Mouse (Mus musculus) c-Kit-negative CD71-positive TER-119-positive erythroid progenitor cells, embryonic 14.5 days (primary cell): ENCODE measurements around the gene Mecr.
A peak's percentile ranks its signal among the peaks of the same experiment; 100 is the strongest.

Source experiments
- DNase-seq: peaks from one replicate; pipeline ENCODE4 v3.0.0-alpha.2; 2013; ENCODE audit warnings: low read depth, low spot score

The Mecr gene

GRCm38 (mm10) chr4:131890692-131891091 is 47.4 kb downstream of the Mecr start:
- no peak for DNase-seq

GRCm38 (mm10) chr4:131897109-131897508 is 53.8 kb downstream of the Mecr start:
- no peak for DNase-seq

GRCm38 (mm10) chr4:131897787-131898186 is 54.5 kb downstream of the Mecr start:
- no peak for DNase-seq

GRCm38 (mm10) chr4:131898503-131899179 is 55.4 kb downstream of the Mecr start:
- DNase-seq = no peak

GRCm38 (mm10) chr4:131899180-131899554 is 55.9 kb downstream of the Mecr start:
- DNase-seq = no peak

GRCm38 (mm10) chr4:131901090-131901489 is 57.8 kb downstream of the Mecr start:
- DNase-seq = no peak

GRCm38 (mm10) chr4:131904478-131904877 is 61.2 kb downstream of the Mecr start:
- DNase-seq = no peak

- no peak for DNase-seq
Measured at GRCm38 (mm10) chr4:131906423-131906822, 63.2 kb downstream of the Mecr start.

- DNase-seq = no peak
Measured at GRCm38 (mm10) chr4:131907912-131908311, 64.6 kb downstream of the Mecr start.

- DNase-seq = no peak
Measured at GRCm38 (mm10) chr4:131910237-131910994, 67.1 kb downstream of the Mecr start.

- no peak for DNase-seq
Measured at GRCm38 (mm10) chr4:131911521-131911920, 68.3 kb downstream of the Mecr start.

GRCm38 (mm10) chr4:131913526-131913925 is 70.3 kb downstream of the Mecr start:
- DNase-seq = no peak

- DNase-seq = no peak
Measured at GRCm38 (mm10) chr4:131914046-131914643, 70.9 kb downstream of the Mecr start.

- no peak for DNase-seq
Measured at GRCm38 (mm10) chr4:131914891-131915469, 71.7 kb downstream of the Mecr start.

- no peak for DNase-seq
Measured at GRCm38 (mm10) chr4:131915821-131916328, 72.6 kb downstream of the Mecr start.

GRCm38 (mm10) chr4:131916425-131916824 is 73.2 kb downstream of the Mecr start:
- peak; percentile 65 for DNase-seq

GRCm38 (mm10) chr4:131917010-131917555 is 73.8 kb downstream of the Mecr start:
- DNase-seq = no peak
